Mouse (Mus musculus): ENCODE measurements around the gene Smdt1. TPM values are rescaled to one million over a fixed set of nuclear protein-coding genes. Genes with fewer than 3 reads are reported as not detected.

Gene Smdt1
- 267 and 274 TPM in 2 replicates for polyA plus RNA-seq (2014; fragmentation: Nextera tagmentation; extraction: Ambion mirVana)

GRCm38 (mm10) chr15:82338593-82339112 lies at the start of gene Smdt1, which contains the start of the genes Naga and Pheta2:
Gene Smdt1 (plus strand): TSS chr15:82338959.
Gene Naga (minus strand): TSS chr15:82338925.
Gene Pheta2 (plus strand): TSS chr15:82338942.
- peaks cover 5% of the 10 kb centered on the region for H3K36me3 ChIP-seq (ENCODE audit: control insufficient read depth, insufficient read depth, low read length)
- no peaks in the 10 kb centered on the region for H3K9me3 ChIP-seq (ENCODE audit: control insufficient read depth, low read length)
- H3K4me1 ChIP-seq (replicated peaks; ENCODE audit: control insufficient read depth, insufficient read depth, low read length): peaks cover 9% of the 10 kb centered on the region; the same call in 1 of the 2 replicates
- peak within 1 kb of the TSS; percentile 48 for H3K4me3 ChIP-seq (ENCODE audit: low read depth, low read length)
- H3K9ac ChIP-seq (ENCODE audit: low read depth, low read length): peak within 1 kb of the TSS; percentile 64
- no peak within 1 kb of the TSS for H3K27ac ChIP-seq (ENCODE audit: low read depth, low read length)
- DNase-seq (ENCODE audit: low spot score): peak; percentile 99
- peak within 1 kb of the TSS; percentile 69 for H3K4me2 ChIP-seq (replicated peaks; ENCODE audit: low read depth, low read length)
- H3K27me3 ChIP-seq (ENCODE audit: control insufficient read depth, insufficient read depth, low read length): peaks cover 7% of the 10 kb centered on the region; the same call in 1 of the 2 replicates
- under 1% methylated on average over 41 of the region's 41 CpGs for WGBS
- peak; percentile 90 for ATAC-seq (ENCODE audit: low FRiP score)

GRCm38 (mm10) chr15:82290252-82290651 lies 48.5 kb upstream of the Smdt1 start:
- Histone ChIP-seq H3K27me3 (ENCODE audit: control insufficient read depth, insufficient read depth, low read length) (no peaks in the 10 kb centered on the region), H3K4me2 (replicated peaks; ENCODE audit: low read depth, low read length) (no peak overlapping the region), H3K27ac (ENCODE audit: low read depth, low read length) (no peak overlapping the region), H3K9me3 (ENCODE audit: control insufficient read depth, low read length) (no peaks in the 10 kb centered on the region), H3K4me3 (ENCODE audit: low read depth, low read length) (no peak overlapping the region), H3K36me3 (ENCODE audit: control insufficient read depth, insufficient read depth, low read length) (peaks cover 12% of the 10 kb centered on the region; the same call in 1 of the 2 replicates), H3K4me1 (replicated peaks; ENCODE audit: control insufficient read depth, insufficient read depth, low read length) (peaks cover 8% of the 10 kb centered on the region; the same call in 1 of the 2 replicates), H3K9ac (ENCODE audit: low read depth, low read length) (no peak overlapping the region)
- ATAC-seq (ENCODE audit: low FRiP score): no peak
- DNase-seq (ENCODE audit: low spot score): no peak
- 90% methylated on average over 7 of the region's 7 CpGs for WGBS

GRCm38 (mm10) chr15:82292851-82293250 lies 45.9 kb upstream of the Smdt1 start:
- Histone ChIP-seq H3K27ac (ENCODE audit: low read depth, low read length) (peak overlapping the region; percentile 45; the same call in 1 of the 2 replicates), H3K4me3 (ENCODE audit: low read depth, low read length) (no peak overlapping the region), H3K27me3 (ENCODE audit: control insufficient read depth, insufficient read depth, low read length) (no peaks in the 10 kb centered on the region), H3K9ac (ENCODE audit: low read depth, low read length) (no peak overlapping the region; the same call in 1 of the 2 replicates), H3K9me3 (ENCODE audit: control insufficient read depth, low read length) (no peaks in the 10 kb centered on the region), H3K4me1 (replicated peaks; ENCODE audit: control insufficient read depth, insufficient read depth, low read length) (peaks cover 8% of the 10 kb centered on the region; the same call in 1 of the 2 replicates), H3K4me2 (replicated peaks; ENCODE audit: low read depth, low read length) (0 out of 2 replicates have a peak overlapping the region, but pooled peaks have one; percentile 7), H3K36me3 (ENCODE audit: control insufficient read depth, insufficient read depth, low read length) (peaks cover 8% of the 10 kb centered on the region; the same call in 1 of the 2 replicates)
- ATAC-seq (ENCODE audit: low FRiP score): peak; percentile 61
- DNase-seq (ENCODE audit: low spot score): no peak
- 22% methylated on average over 5 of the region's 5 CpGs for WGBS

- Histone ChIP-seq H3K4me2 (replicated peaks; ENCODE audit: low read depth, low read length) (0 out of 2 replicates have a peak overlapping the region, but pooled peaks have one; percentile 11), H3K4me1 (replicated peaks; ENCODE audit: control insufficient read depth, insufficient read depth, low read length) (peaks cover 8% of the 10 kb centered on the region; the same call in 1 of the 2 replicates), H3K9ac (ENCODE audit: low read depth, low read length) (peak overlapping the region; percentile 16; the same call in 1 of the 2 replicates), H3K9me3 (ENCODE audit: control insufficient read depth, low read length) (no peaks in the 10 kb centered on the region), H3K4me3 (ENCODE audit: low read depth, low read length) (no peak overlapping the region), H3K36me3 (ENCODE audit: control insufficient read depth, insufficient read depth, low read length) (peaks cover 8% of the 10 kb centered on the region; the same call in 1 of the 2 replicates), H3K27me3 (ENCODE audit: control insufficient read depth, insufficient read depth, low read length) (no peaks in the 10 kb centered on the region), H3K27ac (ENCODE audit: low read depth, low read length) (0 out of 2 replicates have a peak overlapping the region, but pooled peaks have one; percentile 53)
- peak; percentile 91 for ATAC-seq (ENCODE audit: low FRiP score)
- peak; percentile 80 for DNase-seq (ENCODE audit: low spot score)
- WGBS: 7% methylated on average over 7 of the region's 7 CpGs
Measured at GRCm38 (mm10) chr15:82293271-82293711, 45.5 kb upstream of the Smdt1 start.

GRCm38 (mm10) chr15:82294059-82294458 lies 44.7 kb upstream of the Smdt1 start:
- H3K9me3 ChIP-seq (ENCODE audit: control insufficient read depth, low read length): no peaks in the 10 kb centered on the region
- ATAC-seq (ENCODE audit: low FRiP score): peak; percentile 25; the same call in 1 of the 2 replicates
- no peak overlapping the region for H3K27ac ChIP-seq (ENCODE audit: low read depth, low read length)
- 45% methylated on average over 8 of the region's 8 CpGs for WGBS
- H3K27me3 ChIP-seq (ENCODE audit: control insufficient read depth, insufficient read depth, low read length): no peaks in the 10 kb centered on the region
- H3K4me3 ChIP-seq (ENCODE audit: low read depth, low read length): no peak overlapping the region
- H3K9ac ChIP-seq (ENCODE audit: low read depth, low read length): no peak overlapping the region
- DNase-seq (ENCODE audit: low spot score): peak; percentile 53
- peaks cover 5% of the 10 kb centered on the region; the same call in 1 of the 2 replicates for H3K36me3 ChIP-seq (ENCODE audit: control insufficient read depth, insufficient read depth, low read length)
- peaks cover 8% of the 10 kb centered on the region; the same call in 1 of the 2 replicates for H3K4me1 ChIP-seq (replicated peaks; ENCODE audit: control insufficient read depth, insufficient read depth, low read length)
- no peak overlapping the region for H3K4me2 ChIP-seq (replicated peaks; ENCODE audit: low read depth, low read length)

- Histone ChIP-seq H3K4me3 (ENCODE audit: low read depth, low read length) (no peak within 1 kb of the TSS), H3K9me3 (ENCODE audit: control insufficient read depth, low read length) (no peaks in the 10 kb centered on the region), H3K9ac (ENCODE audit: low read depth, low read length) (no peak within 1 kb of the TSS), H3K36me3 (ENCODE audit: control insufficient read depth, insufficient read depth, low read length) (no peaks in the 10 kb centered on the region), H3K27ac (ENCODE audit: low read depth, low read length) (no peak within 1 kb of the TSS), H3K4me2 (replicated peaks; ENCODE audit: low read depth, low read length) (no peak within 1 kb of the TSS), H3K4me1 (replicated peaks; ENCODE audit: control insufficient read depth, insufficient read depth, low read length) (no peaks in the 10 kb centered on the region), H3K27me3 (ENCODE audit: control insufficient read depth, insufficient read depth, low read length) (no peaks in the 10 kb centered on the region)
- DNase-seq (ENCODE audit: low spot score): no peak
- 61% methylated on average over 39 of the region's 39 CpGs for WGBS
- no peak for ATAC-seq (ENCODE audit: low FRiP score)
Measured at GRCm38 (mm10) chr15:82298764-82299561, 39.8 kb upstream of the Smdt1 start, which contains the start of gene Wbp2nl. Gene Wbp2nl (plus strand): TSS chr15:82298954.

GRCm38 (mm10) chr15:82307107-82307506 lies 31.7 kb upstream of the Smdt1 start:
- H3K4me2 ChIP-seq (replicated peaks; ENCODE audit: low read depth, low read length): no peak overlapping the region
- 64% methylated on average over 3 of the region's 3 CpGs for WGBS

GRCm38 (mm10) chr15:82308416-82308815 lies 30.3 kb upstream of the Smdt1 start:
- ATAC-seq (ENCODE audit: low FRiP score) (no peak), DNase-seq (ENCODE audit: low spot score) (no peak)
- Histone ChIP-seq H3K4me3 (ENCODE audit: low read depth, low read length) (no peak overlapping the region), H3K9me3 (ENCODE audit: control insufficient read depth, low read length) (no peaks in the 10 kb centered on the region), H3K27me3 (ENCODE audit: control insufficient read depth, insufficient read depth, low read length) (no peaks in the 10 kb centered on the region), H3K36me3 (ENCODE audit: control insufficient read depth, insufficient read depth, low read length) (no peaks in the 10 kb centered on the region), H3K9ac (ENCODE audit: low read depth, low read length) (no peak overlapping the region), H3K4me2 (replicated peaks; ENCODE audit: low read depth, low read length) (no peak overlapping the region), H3K4me1 (replicated peaks; ENCODE audit: control insufficient read depth, insufficient read depth, low read length) (no peaks in the 10 kb centered on the region), H3K27ac (ENCODE audit: low read depth, low read length) (no peak overlapping the region)
- WGBS: 83% methylated on average over 3 of the region's 3 CpGs

More at GRCm38 (mm10) chr15:82307107-82307506, 31.7 kb upstream of the Smdt1 start:
- no peak overlapping the region for H3K27ac ChIP-seq (ENCODE audit: low read depth, low read length)
- H3K4me1 ChIP-seq (replicated peaks; ENCODE audit: control insufficient read depth, insufficient read depth, low read length): no peaks in the 10 kb centered on the region
- H3K4me3 ChIP-seq (ENCODE audit: low read depth, low read length): no peak overlapping the region
- H3K36me3 ChIP-seq (ENCODE audit: control insufficient read depth, insufficient read depth, low read length): no peaks in the 10 kb centered on the region
- no peaks in the 10 kb centered on the region for H3K27me3 ChIP-seq (ENCODE audit: control insufficient read depth, insufficient read depth, low read length)
- H3K9ac ChIP-seq (ENCODE audit: low read depth, low read length): no peak overlapping the region
- no peak for DNase-seq (ENCODE audit: low spot score)
- ATAC-seq (ENCODE audit: low FRiP score): no peak
- no peaks in the 10 kb centered on the region for H3K9me3 ChIP-seq (ENCODE audit: control insufficient read depth, low read length)

Data from hindbrain, embryonic 11.5 days (tissue).